Mouse (Mus musculus): ENCODE results near the gene Rras. TPM values are rescaled to one million over a fixed set of nuclear protein-coding genes. Genes with fewer than 3 reads are reported as not detected.

The Rras gene
- 7.6 and 7.8 TPM in 2 replicates for total RNA-seq (2023)

DNA sequence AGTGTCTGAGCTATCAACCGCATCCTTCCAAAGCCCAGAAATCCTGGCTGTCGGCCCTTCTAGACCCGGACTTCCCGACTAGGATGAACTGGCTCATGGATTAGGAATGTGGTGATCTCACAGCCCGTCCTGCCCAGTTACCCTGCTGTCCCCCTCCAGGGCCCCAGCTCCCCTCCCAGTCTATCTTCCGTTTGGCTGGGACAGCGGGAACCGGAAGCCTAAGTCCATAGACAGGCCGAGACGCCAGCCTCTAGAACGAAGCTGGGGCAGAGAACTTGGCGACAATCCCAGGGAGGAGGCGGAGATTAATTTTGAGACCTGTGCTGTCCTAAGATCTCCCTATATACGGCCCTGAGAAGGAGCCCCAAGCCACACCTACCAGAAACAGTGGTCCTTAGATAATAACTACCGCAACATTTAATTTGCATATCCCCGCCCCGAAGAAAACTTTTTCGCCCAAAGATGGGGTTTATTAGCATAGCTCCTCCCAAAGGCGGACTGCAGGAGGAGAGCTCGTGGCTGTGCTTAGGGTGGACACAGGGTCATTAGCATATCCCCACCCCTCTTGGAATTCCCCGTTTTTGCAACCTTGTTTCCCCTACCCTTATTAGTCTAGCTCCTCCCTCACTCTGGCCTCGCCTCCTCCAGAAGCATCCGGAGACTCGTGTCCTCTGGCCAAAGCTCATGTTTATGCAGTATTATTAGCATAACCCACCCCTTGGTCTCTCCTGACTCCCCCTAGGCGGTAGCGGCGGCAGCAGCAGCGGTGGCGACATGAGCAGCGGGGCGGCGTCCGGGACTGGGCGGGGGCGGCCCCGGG is at the start of gene Rras:
Rras (plus strand) TSS at position 720 of the 820 bp plus-strand sequence.

GRCm38 (mm10) chr7:44974383-44975116 is 43.2 kb upstream of the Rras start, which contains the start of gene Cpt1c:
TSS of gene Cpt1c (minus strand) at chr7:44974851.

DNA sequence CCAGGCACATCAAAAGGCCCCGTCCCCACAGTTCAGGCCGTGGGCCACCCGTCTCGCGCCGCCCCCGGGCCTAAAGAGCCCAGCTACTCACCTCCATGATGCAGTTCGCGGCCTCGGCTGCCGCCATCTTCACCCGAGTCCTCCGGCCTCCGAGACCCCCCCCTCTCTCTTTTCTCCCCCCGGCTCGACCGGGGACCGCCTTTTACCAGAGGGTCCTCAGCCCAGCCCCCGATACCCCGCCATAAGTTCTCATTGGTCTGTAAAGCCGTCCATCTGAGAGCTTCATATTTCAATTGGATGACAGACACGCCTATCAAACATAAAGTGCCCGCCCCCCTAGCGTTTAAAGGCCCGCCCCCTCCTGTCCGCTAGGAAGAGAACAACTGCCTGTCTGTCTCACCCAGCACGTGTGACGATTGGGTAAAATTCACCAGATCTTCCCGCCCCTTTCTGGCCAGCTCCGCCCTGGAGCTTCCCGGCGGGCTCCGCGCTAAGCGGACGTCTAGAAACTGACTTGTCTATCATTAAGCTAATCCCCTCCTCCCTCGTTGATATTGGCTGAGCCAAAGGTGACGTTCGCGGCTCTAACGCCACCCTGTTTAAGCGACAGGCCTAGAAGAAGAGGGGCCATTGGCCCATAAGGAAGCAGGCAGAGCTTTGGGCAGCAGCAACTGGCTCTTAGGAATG is 31.4 kb upstream of the Rras start, which contains the start of gene Prmt1:
Prmt1 (minus strand) TSS at position 377 of the 687 bp plus-strand sequence.

GRCm38 (mm10) chr7:44997231-44997939 is 20.4 kb upstream of the Rras start, which contains the start of gene Irf3:
TSS of gene Irf3 (plus strand) at chr7:44997648.

DNA sequence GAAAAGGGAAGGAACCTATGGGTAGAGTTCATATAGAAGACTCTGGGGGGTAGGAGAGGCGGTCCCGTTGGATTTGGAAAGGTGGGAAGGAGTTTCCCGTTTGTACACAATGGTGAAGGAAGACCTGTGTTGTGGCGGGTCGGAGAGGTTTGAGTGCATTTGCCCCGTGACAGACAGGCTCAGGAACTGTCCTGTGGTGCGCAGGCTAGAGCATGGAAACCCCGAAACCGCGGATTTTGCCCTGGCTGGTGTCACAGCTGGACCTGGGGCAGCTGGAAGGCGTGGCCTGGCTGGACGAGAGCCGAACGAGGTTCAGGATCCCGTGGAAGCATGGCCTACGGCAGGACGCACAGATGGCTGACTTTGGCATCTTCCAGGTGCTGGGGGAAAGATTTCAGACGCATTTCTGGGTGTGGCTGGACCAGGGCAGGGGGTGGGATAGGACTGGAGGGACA is 19.2 kb upstream of the Rras start, which contains the start of gene Bcl2l12:
Bcl2l12 (minus strand) TSS at position 212 of the 455 bp plus-strand sequence.

DNA sequence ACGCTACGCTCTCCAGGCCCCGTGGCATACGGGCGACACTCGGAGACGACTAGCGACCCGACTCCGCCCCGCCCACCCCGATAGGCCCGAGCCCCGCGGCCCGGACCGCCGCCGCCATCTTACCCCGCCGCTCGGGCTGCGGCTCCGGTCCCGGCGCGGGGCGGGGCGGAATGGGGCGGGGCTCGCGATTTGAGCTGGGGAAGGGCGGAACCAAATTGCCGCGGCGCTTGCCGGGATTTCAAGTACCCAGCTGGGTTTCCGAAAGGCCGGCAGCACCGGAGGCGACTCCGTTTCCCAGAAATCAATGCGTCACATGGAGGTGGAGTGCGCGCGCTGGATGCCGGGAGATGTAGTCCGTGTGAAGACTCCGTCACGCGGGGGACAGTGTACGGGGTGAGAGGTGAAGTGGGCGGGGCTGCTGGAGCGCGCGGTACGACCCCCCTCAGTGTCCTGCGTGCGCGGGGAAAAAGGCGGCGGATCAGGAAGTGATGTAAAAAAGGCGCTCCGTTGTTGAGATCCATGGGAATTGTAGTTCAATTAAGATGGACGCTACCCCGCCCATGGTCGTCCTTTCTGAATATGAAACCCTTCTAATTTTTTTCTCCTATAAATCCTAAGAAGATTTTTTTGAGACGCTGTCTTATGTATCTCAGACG is 1.7 kb upstream of the Rras start, which contains the start of gene Scaf1:
Scaf1 (minus strand) TSS at position 407 of the 656 bp plus-strand sequence.

DNA sequence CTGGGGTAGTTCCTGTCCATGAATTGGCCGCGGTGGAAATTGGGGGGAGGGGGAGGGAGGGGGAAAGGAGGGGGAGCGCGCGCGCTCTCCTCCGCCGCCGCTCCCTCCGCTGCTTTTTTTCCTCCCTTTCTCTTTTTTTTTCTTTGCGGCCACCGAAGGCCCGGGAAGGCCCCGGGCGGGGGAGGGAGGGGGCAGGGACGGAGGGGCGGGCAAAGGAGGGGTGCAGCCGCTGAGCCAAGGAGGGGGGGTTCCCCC is 35.0 kb downstream of the Rras start, which contains the start of gene Prr12:
Prr12 (minus strand) TSS at position 20 of the 255 bp plus-strand sequence.

GRCm38 (mm10) chr7:45062239-45062835 is 44.6 kb downstream of the Rras start, which contains the start of the genes Nosip and Prrg2:
TSS of gene Nosip (plus strand) at chr7:45062429.
TSS of gene Prrg2 (minus strand) at chr7:45062677.

Other genes starting within 250 kb of the Rras start
- gene Nup62, start 201.9 kb upstream of the Rras start, total RNA-seq (2023): 43.7 and 56.6 TPM in 2 replicates
- gene Il4i1, start 201.6 kb upstream of the Rras start, total RNA-seq (2023): 0.54 and 0.63 TPM in 2 replicates
- gene Atf5, start 201.3 kb upstream of the Rras start, total RNA-seq (2023): 5.5 and 6.4 TPM in 2 replicates
- 13.8 and 19.9 TPM in 2 replicates for gene Akt1s1, start 169.0 kb upstream of the Rras start, total RNA-seq (2023)
- gene Tbc1d17, start 168.9 kb upstream of the Rras start, total RNA-seq (2023): 69.2 and 85.6 TPM in 2 replicates
- 520 and 612 TPM in 2 replicates for gene Pnkp, start 160.8 kb upstream of the Rras start, total RNA-seq (2023)
- gene Ptov1, start 148.2 kb upstream of the Rras start, total RNA-seq (2023): 29.4 and 29.6 TPM in 2 replicates
- gene Med25, start 125.2 kb upstream of the Rras start, total RNA-seq (2023): 31.2 and 33.7 TPM in 2 replicates
- 3.1 and 3.2 TPM in 2 replicates for gene Fuz, start 121.9 kb upstream of the Rras start, total RNA-seq (2023)
- 64.6 and 68.6 TPM in 2 replicates for gene Ap2a1, start 88.5 kb upstream of the Rras start, total RNA-seq (2023)
- not detected in 2 replicates for gene Tsks, start 74.8 kb upstream of the Rras start, total RNA-seq (2023)
- gene Cpt1c, start 43.1 kb upstream of the Rras start, total RNA-seq (2023): 0.23 and 1.3 TPM in 2 replicates
- 48.5 and 57.0 TPM in 2 replicates for gene Prmt1, start 31.4 kb upstream of the Rras start, total RNA-seq (2023)
- gene Irf3, start 20.3 kb upstream of the Rras start, total RNA-seq (2023): 44.5 and 55.1 TPM in 2 replicates
- 7.3 and 7.9 TPM in 2 replicates for gene Bcl2l12, start 19.2 kb upstream of the Rras start, total RNA-seq (2023)
- gene Scaf1, start 1.6 kb upstream of the Rras start, total RNA-seq (2023): 59.4 and 75.8 TPM in 2 replicates
- gene Prr12, start 34.9 kb downstream of the Rras start, total RNA-seq (2023): 15.9 and 19.2 TPM in 2 replicates
- gene Nosip, start 44.5 kb downstream of the Rras start, total RNA-seq (2023): 32.5 and 35.9 TPM in 2 replicates
- 15.3 and 20.8 TPM in 2 replicates for gene Prrg2, start 44.7 kb downstream of the Rras start, total RNA-seq (2023)
- 2.6 and 3.0 TPM in 2 replicates for gene Rcn3, start 74.3 kb downstream of the Rras start, total RNA-seq (2023)
- gene Fcgrt, start 85.9 kb downstream of the Rras start, total RNA-seq (2023): 11.5 and 11.6 TPM in 2 replicates
- gene Rps11, start 106.5 kb downstream of the Rras start, total RNA-seq (2023): 561 and 713 TPM in 2 replicates
- 790 and 900 TPM in 2 replicates for gene Rpl13a, start 110.8 kb downstream of the Rras start, total RNA-seq (2023)
- not detected in 2 replicates for gene Gm45713, start 118.3 kb downstream of the Rras start, total RNA-seq (2023)
- 22.0 and 23.2 TPM in 2 replicates for gene Flt3l, start 118.5 kb downstream of the Rras start, total RNA-seq (2023)
- 41.1 and 44.5 TPM in 2 replicates for gene Pih1d1, start 136.3 kb downstream of the Rras start, total RNA-seq (2023)
- gene Aldh16a1, start 136.6 kb downstream of the Rras start, total RNA-seq (2023): 77.5 and 91.9 TPM in 2 replicates
- 0.23 TPM in 1 of 2 replicates, not detected in the other for gene Slc17a7, start 146.0 kb downstream of the Rras start, total RNA-seq (2023)
- not detected in 2 replicates for gene Gfy, start 161.6 kb downstream of the Rras start, total RNA-seq (2023)
- not detected in 2 replicates for gene Pth2, start 163.0 kb downstream of the Rras start, total RNA-seq (2023)
- gene Ccdc155, start 186.9 kb downstream of the Rras start, total RNA-seq (2023): not detected in 2 replicates
- gene Dkkl1, start 194.2 kb downstream of the Rras start, total RNA-seq (2023): not detected in 2 replicates
- gene Tead2, start 197.8 kb downstream of the Rras start, total RNA-seq (2023): not detected in 2 replicates
- 347 and 367 TPM in 2 replicates for gene Cd37, start 221.2 kb downstream of the Rras start, total RNA-seq (2023)
- 1.2 and 1.3 TPM in 2 replicates for gene Slc6a16, start 223.1 kb downstream of the Rras start, total RNA-seq (2023)

Measured in neutrophil, adult 65 days (primary cell).